Mouse (Mus musculus) liver, adult 2 months (tissue): ENCODE measurements around the gene Rhbdd3.

ENCODE experiments used
- CTCF ChIP-seq: fragments of 200-500 bp; IDR thresholded peaks from 2 replicates; pipeline ENCODE4 v1.5.1; 2011; ENCODE audit warnings: low read depth, low read length, control low read depth
- POLR2A ChIP-seq: fragments of 200-500 bp; IDR thresholded peaks from 2 replicates; pipeline ENCODE4 v1.6.1; 2011; ENCODE audit warnings: low read length, control low read depth; ENCODE audit not compliant: insufficient read depth; ENCODE audit errors: extremely low read depth

DNA sequence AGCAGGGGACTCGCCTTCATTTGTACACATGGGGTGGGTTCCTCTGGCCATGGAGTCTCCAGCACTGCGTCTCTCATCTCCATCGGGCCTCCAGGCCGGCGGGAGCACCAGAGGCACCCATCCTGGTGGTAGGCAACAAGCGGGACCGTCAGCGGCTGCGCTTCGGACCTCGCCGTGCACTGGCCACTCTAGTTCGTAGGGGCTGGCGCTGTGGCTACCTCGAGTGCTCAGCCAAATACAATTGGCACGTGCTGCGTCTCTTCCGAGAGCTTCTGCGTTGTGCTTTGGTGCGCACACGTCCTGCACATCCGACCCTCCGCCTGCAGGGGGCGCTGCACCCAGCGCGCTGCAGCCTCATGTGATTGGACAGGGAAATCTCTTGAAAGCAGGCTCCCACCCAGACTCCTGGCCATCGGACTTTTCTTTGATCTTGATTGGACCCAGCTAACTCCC lies 39.0 kb upstream of the Rhbdd3 start:
- TF ChIP-seq CTCF = peak; percentile 92
- no peak for TF ChIP-seq POLR2A
